Mouse (Mus musculus) liver, adult 2 months (tissue): ENCODE measurements around the gene Fut7. TPM values are rescaled to one million over a fixed set of nuclear protein-coding genes. Genes with fewer than 3 reads are reported as not detected.

Source experiments
- DNase-seq: peaks from one replicate; pipeline ENCODE4 v3.0.0-alpha.2; 2011; ENCODE audit warnings: low read depth, low spot score; ENCODE audit errors: extremely low read depth
- H3K27ac ChIP-seq: fragments of 200-500 bp; replicated peaks from 2 replicates; pipeline ENCODE4 v1.5.1; 2012; ENCODE audit warnings: low read depth, mild to moderate bottlenecking, control low read depth, inconsistent platforms, low read length; ENCODE audit not compliant: insufficient read depth
- H3K27me3 ChIP-seq: fragments of 200-500 bp; 2 replicates; pipeline ENCODE4 v1.6.1; 2012; ENCODE audit warnings: mild to moderate bottlenecking, moderate library complexity, low read length, inconsistent platforms; ENCODE audit not compliant: control insufficient read depth, insufficient read depth
- H3K36me3 ChIP-seq: fragments of 200-500 bp; 2 replicates; pipeline ENCODE4 v1.6.1; 2012; ENCODE audit warnings: low read length, inconsistent platforms; ENCODE audit not compliant: control insufficient read depth, insufficient read depth
- H3K4me1 ChIP-seq: fragments of 200-500 bp; 2 replicates; pipeline ENCODE4 v1.6.1; 2011; ENCODE audit warnings: low read length; ENCODE audit not compliant: control insufficient read depth, insufficient read depth
- H3K4me3 ChIP-seq: fragments of 200-500 bp; 2 replicates; pipeline ENCODE4 v1.5.1; 2011; ENCODE audit warnings: low read depth, mild to moderate bottlenecking, control low read depth, low read length, moderate library complexity; ENCODE audit not compliant: insufficient read depth
- H3K79me2 ChIP-seq: fragments of 200-500 bp; 2 replicates; pipeline ENCODE4 v1.6.1; 2012; ENCODE audit warnings: inconsistent platforms, mild to moderate bottlenecking, low read length, moderate library complexity; ENCODE audit not compliant: control insufficient read depth, insufficient read depth
- H3K9ac ChIP-seq: fragments of 200-500 bp; 2 replicates; pipeline ENCODE4 v1.6.1; 2012; ENCODE audit warnings: low read depth, mild to moderate bottlenecking, control low read depth, inconsistent platforms, low read length
- CTCF ChIP-seq: fragments of 200-500 bp; IDR thresholded peaks from 2 replicates; pipeline ENCODE4 v1.5.1; 2011; ENCODE audit warnings: low read depth, low read length, control low read depth
- POLR2A ChIP-seq: fragments of 200-500 bp; IDR thresholded peaks from 2 replicates; pipeline ENCODE4 v1.6.1; 2011; ENCODE audit warnings: low read length, control low read depth; ENCODE audit not compliant: insufficient read depth; ENCODE audit errors: extremely low read depth
- WGBS: fragments of 180-500 bp; shearing (Covaris S2); methylation state at CpG from one replicate; pipeline ENCODE4 v1.1.7; 2018; 5-methylcytosine and 5-hydroxymethylcytosine counted together
- polyA plus RNA-seq: library from polyadenylated mRNA; depleted of rRNA; stranded (reverse); fragments of >200 nt; gene quantifications from 2 replicates; pipeline ENCODE4 v1.2.3, GENCODE M21; 2012
- total RNA-seq: library from RNA; depleted of rRNA; stranded (reverse); fragments of >200 nt; gene quantifications from 2 replicates; pipeline ENCODE4 v1.2.3, GENCODE M21; 2014

The Fut7 gene
- total and polyA plus RNA-seq, 2 experiments = 0.21 TPM; not detected in 1

- Histone ChIP-seq H3K4me1 (peaks cover 30% of the 10 kb centered on the region), H3K36me3 (no peaks in the 10 kb centered on the region; the same call in 1 of the 2 replicates), H3K79me2 (no peaks in the 10 kb centered on the region), H3K27ac (no peak overlapping the region), H3K27me3 (no peaks in the 10 kb centered on the region), H3K9ac (no peak overlapping the region), H3K4me3 (no peak overlapping the region)
- TF ChIP-seq POLR2A (no peak), CTCF (no peak)
- WGBS = 76% methylated on average over 5 of the region's 5 CpGs
- peak; percentile 40 for DNase-seq
Observed at GRCm38 (mm10) chr2:25458911-25459310, 35.8 kb downstream of the Fut7 start.

- Histone ChIP-seq H3K4me1 (peaks cover 30% of the 10 kb centered on the region), H3K36me3 (no peaks in the 10 kb centered on the region; the same call in 1 of the 2 replicates), H3K79me2 (no peaks in the 10 kb centered on the region), H3K4me3 (peak overlapping the region; percentile 85), H3K27me3 (no peaks in the 10 kb centered on the region), H3K27ac (peak overlapping the region; percentile 77), H3K9ac (peak overlapping the region; percentile 88)
- TF ChIP-seq CTCF (no peak), POLR2A (no peak)
- WGBS = 30% methylated on average over 5 of the region's 5 CpGs
- DNase-seq = peak; percentile 20
Observed at GRCm38 (mm10) chr2:25460135-25460534, 37.1 kb downstream of the Fut7 start.

- no peak for TF ChIP-seq CTCF
- TF ChIP-seq POLR2A = peak; percentile 70
- peak; percentile 95 for DNase-seq
- no peaks in the 10 kb centered on the region; the same call in 1 of the 2 replicates for H3K36me3 ChIP-seq
- under 1% methylated on average over 48 of the region's 48 CpGs for whole genome bisulfite sequencing
- peaks cover 33% of the 10 kb centered on the region for H3K4me1 ChIP-seq
- no peaks in the 10 kb centered on the region for H3K79me2 ChIP-seq
- peak within 1 kb of the TSS; percentile 88 for H3K9ac ChIP-seq
- peak within 1 kb of the TSS; percentile 85 for H3K4me3 ChIP-seq
- no peaks in the 10 kb centered on the region for H3K27me3 ChIP-seq
- H3K27ac ChIP-seq = peak within 1 kb of the TSS; percentile 77
Observed at GRCm38 (mm10) chr2:25460551-25461309, 37.7 kb downstream of the Fut7 start, which contains the start of gene Paxx. Gene Paxx (minus strand): TSS chr2:25461094.

GRCm38 (mm10) chr2:25461407-25461806, 38.3 kb downstream of the Fut7 start:
- Histone ChIP-seq H3K9ac (no peak overlapping the region), H3K36me3 (no peaks in the 10 kb centered on the region; the same call in 1 of the 2 replicates), H3K27ac (peak overlapping the region; percentile 53), H3K27me3 (no peaks in the 10 kb centered on the region), H3K4me1 (peaks cover 33% of the 10 kb centered on the region), H3K79me2 (no peaks in the 10 kb centered on the region), H3K4me3 (no peak overlapping the region)
- no peak for DNase-seq
- TF ChIP-seq POLR2A (no peak), CTCF (no peak)
- 20% methylated on average over 3 of the region's 3 CpGs for WGBS

- no peak for DNase-seq
- TF ChIP-seq POLR2A (no peak), CTCF (no peak)
- Histone ChIP-seq H3K4me1 (peaks cover 30% of the 10 kb centered on the region), H3K27ac (no peak overlapping the region), H3K9ac (no peak overlapping the region), H3K4me3 (no peak overlapping the region), H3K36me3 (no peaks in the 10 kb centered on the region; the same call in 1 of the 2 replicates), H3K79me2 (no peaks in the 10 kb centered on the region), H3K27me3 (no peaks in the 10 kb centered on the region)
- WGBS = 90% methylated on average over 3 of the region's 3 CpGs
Observed at GRCm38 (mm10) chr2:25463630-25464029, 40.6 kb downstream of the Fut7 start.

GRCm38 (mm10) chr2:25465256-25465655, 42.2 kb downstream of the Fut7 start:
- Histone ChIP-seq H3K36me3 (no peaks in the 10 kb centered on the region), H3K9ac (no peak overlapping the region), H3K4me1 (peaks cover 18% of the 10 kb centered on the region), H3K4me3 (no peak overlapping the region), H3K27me3 (no peaks in the 10 kb centered on the region), H3K79me2 (no peaks in the 10 kb centered on the region), H3K27ac (no peak overlapping the region)
- TF ChIP-seq POLR2A = no peak
- no peak for TF ChIP-seq CTCF
- 72% methylated on average over 2 of the region's 2 CpGs for WGBS
- DNase-seq = peak; percentile 77
